Mouse (Mus musculus): ENCODE data around the gene Cabp2.
"Not testable (repeated sequence)": the region's sequence is repeated elsewhere in the genome, so short reads cannot be mapped to it uniquely, and the experiment has no call there.

Cabp2 gene

GRCm38 (mm10) chr19:4122411-4123370 is 41.3 kb downstream of the Cabp2 start:
- no peak for DNase-seq (ENCODE audit: low spot score in 2 of 2)

GRCm38 (mm10) chr19:4124432-4124831 is 43.1 kb downstream of the Cabp2 start:
- no peak for DNase-seq (ENCODE audit: low spot score in 2 of 2)

- DNase-seq (ENCODE audit: low spot score in 2 of 2), result peak in 1 of 2 experiments; percentile 48
Measured at GRCm38 (mm10) chr19:4125268-4125667, 43.9 kb downstream of the Cabp2 start.

- DNase-seq (ENCODE audit: low spot score in 2 of 2), result peak; percentile 97 to 100
Measured at GRCm38 (mm10) chr19:4125741-4126696, 44.6 kb downstream of the Cabp2 start, which contains the start of gene Aip. Gene Aip (minus strand): TSS chr19:4125858.

GRCm38 (mm10) chr19:4126759-4127495 is 45.5 kb downstream of the Cabp2 start:
- DNase-seq (ENCODE audit: low spot score in 2 of 2), result peak; percentile 53 to 72

- DNase-seq (ENCODE audit: low spot score in 2 of 2), result no peak
Measured at GRCm38 (mm10) chr19:4129462-4129861, 48.1 kb downstream of the Cabp2 start.

GRCm38 (mm10) chr19:4130106-4130505 is 48.7 kb downstream of the Cabp2 start:
- DNase-seq (ENCODE audit: low spot score in 2 of 2), result no peak

- peak; percentile 45 to 61 for DNase-seq (ENCODE audit: low spot score in 2 of 2)
Measured at GRCm38 (mm10) chr19:4131075-4131474, 49.7 kb downstream of the Cabp2 start.

GRCm38 (mm10) chr19:4131768-4132167 is 50.4 kb downstream of the Cabp2 start:
- peak in 1 of 2 experiments; percentile 53 for DNase-seq (ENCODE audit: low spot score in 2 of 2)

- no peak for DNase-seq (ENCODE audit: low spot score in 2 of 2)
Measured at GRCm38 (mm10) chr19:4134354-4134753, 53.0 kb downstream of the Cabp2 start.

GRCm38 (mm10) chr19:4135229-4135962 is 54.0 kb downstream of the Cabp2 start:
- DNase-seq (ENCODE audit: low spot score in 2 of 2), result not testable (repeated sequence)

- DNase-seq (ENCODE audit: low spot score in 2 of 2), result not testable (repeated sequence)
Measured at GRCm38 (mm10) chr19:4135963-4136345, 54.6 kb downstream of the Cabp2 start.

GRCm38 (mm10) chr19:4136463-4136862 is 55.1 kb downstream of the Cabp2 start:
- peak in 1 of 2 experiments; percentile 53 for DNase-seq (ENCODE audit: low spot score in 2 of 2)
